Mouse (Mus musculus): ENCODE measurements around the gene Tent5c. TPM values are rescaled to one million over a fixed set of nuclear protein-coding genes. Genes with fewer than 3 reads are reported as not detected.

Tent5c gene
- 6.8 and 16.8 TPM in 2 replicates for polyA plus RNA-seq (2012; ENCODE audit: low replicate concordance)

DNA sequence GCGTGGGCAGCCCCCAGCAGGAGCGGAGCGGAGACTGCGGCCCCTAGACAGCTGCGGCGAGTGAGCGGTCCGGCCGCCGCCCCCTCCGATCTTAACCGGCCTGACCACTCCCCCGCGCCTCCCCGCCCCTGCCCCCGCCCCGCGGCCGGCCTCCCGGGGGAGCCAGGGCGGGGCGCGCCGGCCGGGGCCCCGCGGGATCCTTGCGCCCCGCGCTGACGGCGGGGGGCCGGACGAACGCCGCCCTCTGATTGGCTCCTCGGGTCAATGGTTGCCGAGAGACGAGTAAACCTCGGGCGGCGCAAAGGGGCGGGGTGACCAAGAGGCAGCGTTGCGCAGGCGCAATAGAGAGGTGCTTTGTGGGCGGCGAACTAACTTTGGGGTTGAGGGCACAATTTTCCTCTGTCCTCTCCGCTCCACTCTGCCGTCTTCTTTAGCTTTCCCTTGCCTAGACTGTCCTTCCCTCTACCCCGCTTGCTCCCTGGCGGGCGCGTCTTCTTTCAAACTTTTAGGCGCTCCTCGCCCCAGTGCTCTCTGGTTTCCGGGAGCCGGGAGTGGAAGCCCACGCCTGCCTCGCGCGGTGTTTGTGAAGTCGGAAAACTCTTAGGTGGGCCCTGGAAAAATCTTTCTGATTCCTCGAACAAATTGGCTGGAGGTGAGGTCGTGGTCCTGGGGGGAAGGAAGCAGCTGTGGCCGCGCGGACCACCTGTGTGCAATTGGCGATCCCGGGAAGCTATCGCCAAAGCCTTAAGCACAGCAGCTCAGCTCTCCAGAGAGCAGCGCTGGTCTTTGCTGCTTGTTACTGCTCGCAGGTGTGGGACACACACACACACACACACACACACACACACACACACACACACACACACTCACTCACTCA, at the start of gene Tent5c:
Gene Tent5c (minus strand): TSS at position 192 of the 877 bp plus-strand sequence.

Other genes starting within 250 kb of the Tent5c start
- gene Man1a2, start 196.2 kb upstream of the Tent5c start, polyA plus RNA-seq (2012; ENCODE audit: low replicate concordance), result 54.1 and 112 TPM in 2 replicates

All from hematopoietic multipotent progenitor cell, adult 10-12 weeks (in vitro differentiated cells).